Mouse (Mus musculus) granulocyte monocyte progenitor cell, adult 5-6 weeks (primary cell): Measurements from ENCODE around the gene Chrna7. TPM values are rescaled to one million over a fixed set of nuclear protein-coding genes. Genes with fewer than 3 reads are reported as not detected.

Experiments
- ATAC-seq: replicated peaks from 2 replicates; pipeline ENCODE4 v1.8.0; 2016; ENCODE audit warnings: mild to moderate bottlenecking, moderate TSS enrichment, inconsistent platforms; ENCODE audit not compliant: poor library complexity, severe bottlenecking
- total RNA-seq, 2 experiments: library from RNA; stranded (forward) in 1 of 2; stranded (reverse) in 1 of 2; fragments of 200-712, 200-1000 nt in 1 of 2; fragments of >200 nt in 1 of 2; fragmentation: Nextera tagmentation in 1 of 2; gene quantifications; 2 replicates each; pipeline ENCODE4 v1.2.3; 2014 to 2017

The Chrna7 gene
- total RNA-seq (2014; fragmentation: Nextera tagmentation) = not detected in 2 replicates
- total RNA-seq (2017) = not detected in 2 replicates

- peak; percentile 88 for ATAC-seq
Measured at GRCm38 (mm10) chr7:63212084-63212723, at the start of gene Chrna7. Chrna7 (minus strand) TSS chr7:63212569.

- no peak for ATAC-seq
Measured at GRCm38 (mm10) chr7:63249404-63249803, 37.0 kb upstream of the Chrna7 start.

- ATAC-seq = no peak
Measured at GRCm38 (mm10) chr7:63237852-63238516, 25.6 kb upstream of the Chrna7 start.

- ATAC-seq = no peak
Measured at GRCm38 (mm10) chr7:63225066-63225780, 12.9 kb upstream of the Chrna7 start.

GRCm38 (mm10) chr7:63211641-63212083 lies 707 bp downstream of the Chrna7 start:
- no peak; the same call in 1 of the 2 replicates for ATAC-seq

- ATAC-seq = no peak
Measured at GRCm38 (mm10) chr7:63209501-63209900, 2.9 kb downstream of the Chrna7 start.

- ATAC-seq = no peak
Measured at GRCm38 (mm10) chr7:63207137-63207536, 5.2 kb downstream of the Chrna7 start.

GRCm38 (mm10) chr7:63195560-63195959 lies 16.8 kb downstream of the Chrna7 start:
- ATAC-seq = no peak

- ATAC-seq = no peak
Measured at GRCm38 (mm10) chr7:63189647-63190534, 22.5 kb downstream of the Chrna7 start.

GRCm38 (mm10) chr7:63170063-63170787 lies 42.1 kb downstream of the Chrna7 start:
- ATAC-seq = no peak

GRCm38 (mm10) chr7:63164617-63165016 lies 47.8 kb downstream of the Chrna7 start:
- no peak for ATAC-seq

GRCm38 (mm10) chr7:63162272-63162864 lies 50.0 kb downstream of the Chrna7 start:
- ATAC-seq = no peak

- ATAC-seq = no peak
Measured at GRCm38 (mm10) chr7:63153239-63153638, 59.1 kb downstream of the Chrna7 start.

GRCm38 (mm10) chr7:63148740-63149139 lies 63.6 kb downstream of the Chrna7 start:
- ATAC-seq = no peak

- ATAC-seq = no peak
Measured at GRCm38 (mm10) chr7:63148321-63148720, 64.0 kb downstream of the Chrna7 start.

- ATAC-seq = no peak
Measured at GRCm38 (mm10) chr7:63122547-63122946, 89.8 kb downstream of the Chrna7 start.

GRCm38 (mm10) chr7:63113671-63114070 lies 98.7 kb downstream of the Chrna7 start:
- ATAC-seq = no peak

GRCm38 (mm10) chr7:63113252-63113651 lies 99.1 kb downstream of the Chrna7 start:
- no peak for ATAC-seq

GRCm38 (mm10) chr7:63109348-63109747 lies 103.0 kb downstream of the Chrna7 start:
- ATAC-seq = no peak
